Mouse (Mus musculus) lung, postnatal 0 days (tissue): ENCODE data around the gene Adcy1. TPM values are rescaled to one million over a fixed set of nuclear protein-coding genes. Genes with fewer than 3 reads are reported as not detected.

Experiments
- ATAC-seq: fragments of 200-750 bp; cut with Nextera tagmentation; 2 replicates; pipeline ENCODE4 v1.8.0; 2017; ENCODE audit warnings: moderate library complexity
- DNase-seq: peaks from one replicate; pipeline ENCODE4 v3.0.0-alpha.2; 2016; ENCODE audit warnings: low spot score
- H3K27ac ChIP-seq: fragments of 300-500 bp; sonication (generic); 2 replicates; pipeline ENCODE4 v1.5.1; 2014; ENCODE audit warnings: antibody characterized with exemption, mild to moderate bottlenecking, low read length, mixed read lengths
- H3K27me3 ChIP-seq: fragments of 300-500 bp; sonication (generic); replicated peaks from 2 replicates; pipeline ENCODE4 v1.6.1; 2014; ENCODE audit warnings: low read length, mixed read lengths; ENCODE audit not compliant: insufficient read depth
- H3K36me3 ChIP-seq: fragments of 300-500 bp; sonication (generic); 2 replicates; pipeline ENCODE4 v1.6.1; 2014; ENCODE audit warnings: low read length, mixed read lengths; ENCODE audit not compliant: insufficient read depth
- H3K4me1 ChIP-seq: fragments of 300-500 bp; sonication (generic); 2 replicates; pipeline ENCODE4 v1.6.1; 2014; ENCODE audit warnings: antibody characterized with exemption, low read depth, low read length, mixed read lengths; ENCODE audit not compliant: insufficient read depth
- H3K4me2 ChIP-seq: fragments of 300-500 bp; sonication (generic); replicated peaks from 2 replicates; pipeline ENCODE4 v1.6.1; 2014; ENCODE audit warnings: low read depth, mild to moderate bottlenecking, low read length, moderate library complexity, mixed read lengths
- H3K4me3 ChIP-seq: fragments of 300-500 bp; sonication (generic); 2 replicates; pipeline ENCODE4 v1.5.1; 2014; ENCODE audit warnings: low read depth, low read length
- H3K9ac ChIP-seq: fragments of 300-500 bp; sonication (generic); replicated peaks from 2 replicates; pipeline ENCODE4 v1.6.1; 2014; ENCODE audit warnings: low read depth, mild to moderate bottlenecking
- H3K9me3 ChIP-seq: fragments of 300-500 bp; sonication (generic); 2 replicates; pipeline ENCODE4 v1.6.1; 2016; ENCODE audit warnings: low read length, mixed read lengths
- CTCF ChIP-seq: IDR thresholded peaks from 2 replicates; pipeline ENCODE4 v1.5.1; 2016; ENCODE audit warnings: antibody characterized with exemption, mild to moderate bottlenecking
- EP300 ChIP-seq: IDR thresholded peaks from 2 replicates; pipeline ENCODE4 v1.6.1; 2016; ENCODE audit warnings: antibody characterized with exemption, mild to moderate bottlenecking, control low read depth
- WGBS: fragments of 180-500 bp; shearing (Covaris S2); extraction: QIAGEN DNeasy Blood & Tissue Kit; methylation state at CpG from one replicate; pipeline ENCODE4 v1.1.7; 2014; 5-methylcytosine and 5-hydroxymethylcytosine counted together
- polyA plus RNA-seq: library from polyadenylated mRNA; unstranded; fragments of >200 nt; fragmentation: Nextera tagmentation; extraction: Ambion mirVana; gene quantifications from 2 replicates; pipeline ENCODE4 v1.2.1, GENCODE M21; 2015

Gene Adcy1
- polyA plus RNA-seq, 1 experiment from 2014 or later = 0.24 TPM

GRCm38 (mm10) chr11:7195312-7195685 lies 132.0 kb downstream of the Adcy1 start:
- TF ChIP-seq EP300 (no peak), CTCF (no peak)
- no peak overlapping the region for H3K9ac ChIP-seq
- no peaks in the 10 kb centered on the region for H3K9me3 ChIP-seq
- H3K36me3 ChIP-seq = no peaks in the 10 kb centered on the region
- DNase-seq = no peak
- no peak overlapping the region for H3K27ac ChIP-seq
- no peaks in the 10 kb centered on the region for H3K27me3 ChIP-seq
- 84% methylated on average over 4 of the region's 4 CpGs for WGBS
- H3K4me3 ChIP-seq = no peak overlapping the region
- ATAC-seq = no peak
- H3K4me2 ChIP-seq = no peak overlapping the region
- H3K4me1 ChIP-seq = no peaks in the 10 kb centered on the region; the same call in 1 of the 2 replicates

GRCm38 (mm10) chr11:7197491-7197941 lies 134.2 kb downstream of the Adcy1 start, which contains the start of gene Igfbp1:
Gene Igfbp1, plus strand, starts transcription at chr11:7197782.
- Histone ChIP-seq H3K4me3 (no peak within 1 kb of the TSS), H3K27ac (0 out of 2 replicates have a peak within 1 kb of the TSS, but pooled peaks have one; percentile 38), H3K4me1 (no peaks in the 10 kb centered on the region), H3K9me3 (no peaks in the 10 kb centered on the region), H3K9ac (no peak within 1 kb of the TSS), H3K36me3 (no peaks in the 10 kb centered on the region), H3K27me3 (no peaks in the 10 kb centered on the region), H3K4me2 (no peak within 1 kb of the TSS)
- WGBS = 49% methylated on average over 12 of the region's 12 CpGs
- no peak for TF ChIP-seq EP300
- ATAC-seq = no peak
- DNase-seq = no peak

DNA sequence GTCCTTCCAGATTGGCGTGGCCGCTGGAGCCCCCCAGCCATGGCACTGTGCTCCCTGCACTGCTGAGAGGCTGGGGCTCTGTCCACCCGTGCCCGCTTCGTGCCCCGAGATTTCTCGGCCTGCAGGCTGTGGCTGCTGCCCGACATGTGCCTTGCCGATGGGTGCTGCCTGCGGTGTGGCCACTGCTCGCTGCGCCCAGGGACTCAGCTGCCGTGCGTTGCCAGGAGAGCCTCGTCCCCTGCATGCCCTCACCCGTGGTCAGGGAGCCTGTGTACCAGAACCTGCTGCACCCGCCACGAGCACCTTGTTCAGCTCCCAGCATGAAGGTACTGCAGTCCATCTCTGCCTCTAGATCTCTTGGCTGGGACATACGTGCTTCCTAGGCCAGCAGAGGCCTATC lies 134.7 kb downstream of the Adcy1 start:
- Histone ChIP-seq H3K9me3 (no peaks in the 10 kb centered on the region), H3K9ac (no peak overlapping the region)

GRCm38 (mm10) chr11:7198481-7199256 lies 135.4 kb downstream of the Adcy1 start:
- ATAC-seq = peak; percentile 78
- 74% methylated on average over 10 of the region's 10 CpGs for WGBS
- Histone ChIP-seq H3K9me3 (no peaks in the 10 kb centered on the region), H3K9ac (no peak overlapping the region), H3K27ac (0 out of 2 replicates have a peak overlapping the region, but pooled peaks have one; percentile 38), H3K4me2 (no peak overlapping the region), H3K36me3 (no peaks in the 10 kb centered on the region), H3K4me3 (no peak overlapping the region), H3K27me3 (no peaks in the 10 kb centered on the region), H3K4me1 (no peaks in the 10 kb centered on the region)
- DNase-seq = peak; percentile 29
- TF ChIP-seq EP300 (peak; percentile 89), CTCF (no peak)

More for the DNA sequence above, 134.7 kb downstream of the Adcy1 start:
- no peaks in the 10 kb centered on the region for H3K27me3 ChIP-seq
- TF ChIP-seq CTCF (no peak), EP300 (no peak)
- H3K4me3 ChIP-seq = no peak overlapping the region
- DNase-seq (no peak), ATAC-seq (no peak)
- H3K36me3 ChIP-seq = no peaks in the 10 kb centered on the region
- 0 out of 2 replicates have a peak overlapping the region, but pooled peaks have one; percentile 0 for H3K27ac ChIP-seq
- no peaks in the 10 kb centered on the region for H3K4me1 ChIP-seq
- H3K4me2 ChIP-seq = no peak overlapping the region
- 86% methylated on average over 19 of the region's 19 CpGs for WGBS

GRCm38 (mm10) chr11:7199736-7200392 lies 136.6 kb downstream of the Adcy1 start:
- Histone ChIP-seq H3K4me1 (no peaks in the 10 kb centered on the region), H3K27me3 (no peaks in the 10 kb centered on the region), H3K9me3 (no peaks in the 10 kb centered on the region), H3K4me2 (no peak overlapping the region), H3K27ac (no peak overlapping the region), H3K4me3 (no peak overlapping the region), H3K9ac (no peak overlapping the region), H3K36me3 (no peaks in the 10 kb centered on the region)
- 48% methylated on average over 14 of the region's 14 CpGs for WGBS
- DNase-seq (peak; percentile 83), ATAC-seq (no peak)
- TF ChIP-seq EP300 (no peak), CTCF (peak; percentile 85)

DNA sequence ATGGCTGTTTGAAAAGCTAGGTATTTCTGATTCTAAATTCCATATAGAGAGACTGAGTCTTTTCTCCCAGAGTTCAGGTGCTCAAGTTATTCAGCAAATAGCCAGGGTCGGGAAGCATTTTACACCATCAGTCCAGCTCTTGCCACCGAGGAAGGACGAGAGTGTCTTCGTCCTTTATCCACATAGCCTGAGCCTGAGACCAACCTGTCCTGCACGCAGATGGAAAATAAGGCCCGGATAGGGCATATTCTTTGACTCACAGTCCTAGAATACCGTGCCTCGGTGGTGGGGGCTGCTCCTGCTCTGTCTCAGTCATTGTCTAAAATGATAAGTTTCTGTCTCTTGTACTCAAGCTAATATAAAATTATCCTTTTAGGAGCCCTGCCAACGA lies 137.1 kb downstream of the Adcy1 start:
- TF ChIP-seq CTCF (no peak), EP300 (no peak)
- no peaks in the 10 kb centered on the region for H3K4me1 ChIP-seq
- H3K4me2 ChIP-seq = no peak overlapping the region
- no peaks in the 10 kb centered on the region for H3K9me3 ChIP-seq
- DNase-seq (no peak), ATAC-seq (no peak)
- H3K9ac ChIP-seq = no peak overlapping the region
- H3K4me3 ChIP-seq = no peak overlapping the region
- H3K27ac ChIP-seq = no peak overlapping the region
- H3K36me3 ChIP-seq = no peaks in the 10 kb centered on the region
- 74% methylated on average over 9 of the region's 9 CpGs for WGBS
- H3K27me3 ChIP-seq = no peaks in the 10 kb centered on the region
